Mouse (Mus musculus) midbrain, postnatal 0 days (tissue): Measurements from ENCODE around the gene Rnf126. TPM values are rescaled to one million over a fixed set of nuclear protein-coding genes. Genes with fewer than 3 reads are reported as not detected.

Source experiments
- ATAC-seq: fragments of 200-750 bp; cut with Nextera tagmentation; 2 replicates; pipeline ENCODE4 v1.8.0; 2017; ENCODE audit warnings: moderate number of reproducible peaks, mild to moderate bottlenecking, moderate TSS enrichment, moderate library complexity; ENCODE audit not compliant: low FRiP score
- DNase-seq: peaks from one replicate; pipeline ENCODE4 v3.0.0-alpha.2; 2015; ENCODE audit warnings: low spot score
- H3K27ac ChIP-seq: fragments of 300-500 bp; sonication (generic); 2 replicates; pipeline ENCODE4 v1.5.1; 2014; ENCODE audit warnings: low read depth, mild to moderate bottlenecking, low read length, mixed read lengths
- H3K27me3 ChIP-seq: fragments of 300-500 bp; sonication (generic); 2 replicates; pipeline ENCODE4 v1.6.1; 2014; ENCODE audit warnings: low read length, control low read depth, mixed read lengths; ENCODE audit not compliant: insufficient read depth
- H3K36me3 ChIP-seq: fragments of 300-500 bp; sonication (generic); 2 replicates; pipeline ENCODE4 v1.6.1; 2014; ENCODE audit warnings: low read length, control low read depth, mixed read lengths; ENCODE audit not compliant: insufficient read depth
- H3K4me1 ChIP-seq: fragments of 300-500 bp; sonication (generic); 2 replicates; pipeline ENCODE4 v1.6.1; 2014; ENCODE audit warnings: mild to moderate bottlenecking, control low read depth, antibody characterized with exemption, low read length, mixed read lengths; ENCODE audit not compliant: insufficient read depth
- H3K4me2 ChIP-seq: fragments of 300-500 bp; sonication (generic); 2 replicates; pipeline ENCODE4 v1.6.1; 2014; ENCODE audit warnings: low read depth, mild to moderate bottlenecking, low read length, mixed read lengths; ENCODE audit not compliant: poor library complexity, severe bottlenecking
- H3K4me3 ChIP-seq: fragments of 300-500 bp; sonication (generic); 2 replicates; pipeline ENCODE4 v1.5.1; 2014; ENCODE audit warnings: low read depth, mild to moderate bottlenecking, low read length, moderate library complexity
- H3K9ac ChIP-seq: fragments of 300-500 bp; sonication (generic); replicated peaks from 2 replicates; pipeline ENCODE4 v1.6.1; 2014; ENCODE audit warnings: mild to moderate bottlenecking, low read length, moderate library complexity, mixed read lengths; ENCODE audit not compliant: poor library complexity, severe bottlenecking
- H3K9me3 ChIP-seq: fragments of 300-500 bp; sonication (generic); 2 replicates; pipeline ENCODE4 v1.6.1; 2016; ENCODE audit warnings: low read length, control low read depth
- CTCF ChIP-seq: IDR thresholded peaks from 2 replicates; pipeline ENCODE4 v1.5.1; 2016; ENCODE audit warnings: antibody characterized with exemption, mild to moderate bottlenecking
- WGBS: fragments of 180-500 bp; shearing (Covaris S2); extraction: QIAGEN DNeasy Blood & Tissue Kit; methylation state at CpG from one replicate; pipeline ENCODE4 v1.1.7; 2014; 5-methylcytosine and 5-hydroxymethylcytosine counted together
- polyA plus RNA-seq: library from polyadenylated mRNA; unstranded; fragments of >200 nt; fragmentation: Nextera tagmentation; extraction: Ambion mirVana; gene quantifications from 2 replicates; pipeline ENCODE4 v1.2.1, GENCODE M21; 2015
- total RNA-seq: library from RNA; depleted of rRNA; stranded (reverse); fragments of >200 nt; gene quantifications from 2 replicates; pipeline ENCODE4 v1.2.3, GENCODE M21; 2014

Gene Rnf126
- total and polyA plus RNA-seq, 2 experiments from 2014 or later, result 107 to 134 TPM

- no peak overlapping the region for H3K4me2 ChIP-seq
- H3K27ac ChIP-seq, result no peak overlapping the region
- H3K4me1 ChIP-seq, result peaks cover 3% of the 10 kb centered on the region; the same call in 1 of the 2 replicates
- H3K9me3 ChIP-seq, result no peaks in the 10 kb centered on the region
- WGBS, result 36% methylated on average over 7 of the region's 7 CpGs
- H3K4me3 ChIP-seq, result no peak overlapping the region
- no peak overlapping the region for H3K9ac ChIP-seq
- no peaks in the 10 kb centered on the region for H3K27me3 ChIP-seq
- no peaks in the 10 kb centered on the region for H3K36me3 ChIP-seq
- peak; percentile 94 for TF ChIP-seq CTCF
- DNase-seq (peak; percentile 82), ATAC-seq (no peak)
Observed at GRCm38 (mm10) chr10:79788386-79789158, 21.8 kb upstream of the Rnf126 start.

- ATAC-seq, result no peak
- DNase-seq, result no peak
- no peak overlapping the region for H3K9ac ChIP-seq
- no peaks in the 10 kb centered on the region for H3K9me3 ChIP-seq
- 42% methylated on average over 27 of the region's 27 CpGs for WGBS
- no peak overlapping the region for H3K4me2 ChIP-seq
- H3K27me3 ChIP-seq, result no peaks in the 10 kb centered on the region
- H3K4me3 ChIP-seq, result no peak overlapping the region
- no peak overlapping the region for H3K27ac ChIP-seq
- no peaks in the 10 kb centered on the region for H3K36me3 ChIP-seq
- no peaks in the 10 kb centered on the region; the same call in 1 of the 2 replicates for H3K4me1 ChIP-seq
- peak; percentile 57 for TF ChIP-seq CTCF
Observed at GRCm38 (mm10) chr10:79783920-79784800, 17.4 kb upstream of the Rnf126 start.

GRCm38 (mm10) chr10:79783050-79783449 is 16.3 kb upstream of the Rnf126 start:
- no peaks in the 10 kb centered on the region for H3K9me3 ChIP-seq
- no peaks in the 10 kb centered on the region; the same call in 1 of the 2 replicates for H3K4me1 ChIP-seq
- ATAC-seq (no peak), DNase-seq (no peak)
- 68% methylated on average over 7 of the region's 7 CpGs for WGBS
- no peak overlapping the region for H3K4me3 ChIP-seq
- peak; percentile 59 for TF ChIP-seq CTCF
- no peak overlapping the region for H3K4me2 ChIP-seq
- H3K9ac ChIP-seq, result no peak overlapping the region
- H3K27ac ChIP-seq, result no peak overlapping the region
- H3K36me3 ChIP-seq, result no peaks in the 10 kb centered on the region
- H3K27me3 ChIP-seq, result no peaks in the 10 kb centered on the region

DNA sequence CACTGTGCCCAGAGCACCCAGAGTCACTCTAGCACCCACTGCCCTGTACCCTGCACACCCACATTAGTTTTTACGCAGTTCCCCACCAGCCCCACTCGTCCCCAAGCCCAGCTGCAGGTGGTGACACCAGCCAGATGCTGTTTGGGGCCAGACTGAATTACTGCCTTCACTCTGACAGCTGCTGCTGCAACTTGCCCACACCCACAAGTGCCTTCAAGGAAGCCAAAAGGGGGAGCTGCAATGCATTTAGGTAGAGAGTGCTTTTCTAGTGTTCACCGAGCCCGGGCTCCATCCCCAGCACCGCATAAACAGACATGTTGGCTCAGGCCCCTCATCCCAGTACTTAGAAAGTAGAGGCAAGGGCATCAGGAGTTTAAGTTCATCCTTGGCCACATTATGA is 15.2 kb upstream of the Rnf126 start:
- ATAC-seq, result no peak
- H3K4me1 ChIP-seq, result no peaks in the 10 kb centered on the region; the same call in 1 of the 2 replicates
- WGBS, result 63% methylated on average over 5 of the region's 5 CpGs
- no peak overlapping the region for H3K9ac ChIP-seq
- no peaks in the 10 kb centered on the region for H3K36me3 ChIP-seq
- TF ChIP-seq CTCF, result no peak
- H3K4me3 ChIP-seq, result no peak overlapping the region
- H3K4me2 ChIP-seq, result no peak overlapping the region
- no peak overlapping the region for H3K27ac ChIP-seq
- no peak for DNase-seq
- H3K9me3 ChIP-seq, result no peaks in the 10 kb centered on the region
- H3K27me3 ChIP-seq, result peaks cover 7% of the 10 kb centered on the region; the same call in 1 of the 2 replicates

GRCm38 (mm10) chr10:79781139-79781538 is 14.4 kb upstream of the Rnf126 start:
- Histone ChIP-seq H3K27ac (no peak overlapping the region), H3K36me3 (no peaks in the 10 kb centered on the region), H3K4me1 (no peaks in the 10 kb centered on the region; the same call in 1 of the 2 replicates), H3K27me3 (peaks cover 12% of the 10 kb centered on the region; the same call in 1 of the 2 replicates), H3K9me3 (no peaks in the 10 kb centered on the region), H3K4me2 (peak overlapping the region; percentile 78), H3K9ac (peak overlapping the region; percentile 45; the same call in 1 of the 2 replicates), H3K4me3 (peak overlapping the region; percentile 50)
- TF ChIP-seq CTCF, result no peak
- DNase-seq (no peak), ATAC-seq (no peak)
- WGBS, result 34% methylated on average over 21 of the region's 21 CpGs
